Mouse (Mus musculus) layer of hippocampus, postnatal 36 days (tissue): ENCODE data around the gene Slc9a3r1. TPM values are rescaled to one million over a fixed set of nuclear protein-coding genes. Genes with fewer than 3 reads are reported as not detected.
A peak's percentile ranks its signal among the peaks of the same experiment; 100 is the strongest.

Experiments used
- DNase-seq, 2 experiments: peaks; one replicate each; pipeline ENCODE4 v3.0.0; 2022
- total RNA-seq, 2 experiments: library from RNA; stranded (reverse); gene quantifications; 2 replicates each; pipeline ENCODE4 v1.2.3; 2021

The Slc9a3r1 gene
- total RNA-seq, 2 experiments from 2014 or later: 72.1 to 73.7 TPM

DNA sequence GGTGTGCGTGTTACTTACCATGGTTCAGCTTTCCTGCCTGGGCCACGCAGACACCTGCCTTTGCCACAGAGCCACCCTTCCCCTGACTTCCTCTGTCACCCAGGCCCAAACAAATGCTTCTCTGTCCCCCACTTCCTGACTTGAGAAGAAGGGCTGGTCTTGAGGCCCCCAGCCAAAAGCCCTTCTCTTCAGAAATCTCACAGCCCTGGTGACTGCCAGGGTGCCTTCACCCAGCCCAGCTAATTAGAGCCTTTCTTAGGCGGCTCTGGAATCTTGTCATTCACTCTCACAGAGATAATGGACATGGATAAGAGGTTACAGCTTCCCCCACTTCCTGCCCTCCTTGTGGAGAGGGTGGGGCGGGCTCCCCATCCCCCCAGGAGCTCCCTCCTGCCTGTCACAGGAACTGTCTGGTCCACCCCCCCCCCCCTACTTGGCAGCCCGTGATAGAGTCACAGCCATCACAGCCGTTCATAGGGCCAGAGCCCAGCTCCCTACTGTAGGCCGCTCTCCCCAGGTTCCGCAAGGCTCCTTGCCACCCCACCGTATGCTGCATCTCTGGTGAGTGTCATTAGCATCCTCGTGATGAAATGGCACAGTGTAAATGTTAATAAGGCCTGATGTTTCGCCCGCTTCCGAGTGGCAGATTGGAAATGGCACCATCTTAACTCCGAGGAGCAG lies 63.8 kb downstream of the Slc9a3r1 start:
- DNase-seq: peak in 1 of 2 experiments; percentile 45

DNA sequence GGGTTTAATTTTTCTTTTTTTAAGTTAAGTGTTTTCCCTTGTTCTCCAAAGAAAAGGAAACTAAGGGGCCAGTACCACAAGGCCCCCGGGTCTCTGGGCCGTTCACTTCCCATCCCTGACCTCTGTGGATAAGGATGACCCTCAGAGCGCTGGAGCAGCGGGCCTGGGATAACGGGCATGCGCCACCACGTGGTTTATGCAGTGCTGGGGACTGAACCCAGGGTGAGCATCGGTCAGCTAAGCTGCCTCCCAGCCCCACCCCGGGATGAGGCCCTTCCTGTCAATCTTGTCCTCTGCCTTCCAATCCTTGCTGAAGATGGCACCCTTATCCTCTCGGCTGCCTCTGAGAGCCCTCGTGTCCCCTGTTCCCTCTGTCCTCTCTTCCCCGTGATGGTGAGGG lies 64.5 kb downstream of the Slc9a3r1 start:
- no peak for DNase-seq

DNA sequence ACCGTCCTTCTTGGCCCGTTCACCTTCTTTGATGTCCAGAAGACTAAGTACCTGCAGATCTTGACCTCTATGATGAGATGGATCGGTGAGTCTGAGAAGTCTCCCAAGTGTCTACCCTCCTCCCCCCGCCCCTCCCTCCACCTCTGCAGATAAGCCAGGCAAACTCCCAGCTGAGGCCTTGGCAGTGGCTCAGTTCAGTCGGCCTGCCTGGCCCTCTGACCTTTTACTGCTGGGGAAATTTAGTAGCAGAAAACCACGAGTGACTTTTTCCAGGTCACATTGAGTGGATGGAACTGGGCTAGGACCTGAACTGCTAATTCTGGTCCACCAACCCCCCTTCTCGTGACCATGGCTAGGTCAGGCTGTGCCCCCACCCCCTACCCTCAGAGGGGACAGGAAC lies 65.3 kb downstream of the Slc9a3r1 start:
- DNase-seq: no peak

DNA sequence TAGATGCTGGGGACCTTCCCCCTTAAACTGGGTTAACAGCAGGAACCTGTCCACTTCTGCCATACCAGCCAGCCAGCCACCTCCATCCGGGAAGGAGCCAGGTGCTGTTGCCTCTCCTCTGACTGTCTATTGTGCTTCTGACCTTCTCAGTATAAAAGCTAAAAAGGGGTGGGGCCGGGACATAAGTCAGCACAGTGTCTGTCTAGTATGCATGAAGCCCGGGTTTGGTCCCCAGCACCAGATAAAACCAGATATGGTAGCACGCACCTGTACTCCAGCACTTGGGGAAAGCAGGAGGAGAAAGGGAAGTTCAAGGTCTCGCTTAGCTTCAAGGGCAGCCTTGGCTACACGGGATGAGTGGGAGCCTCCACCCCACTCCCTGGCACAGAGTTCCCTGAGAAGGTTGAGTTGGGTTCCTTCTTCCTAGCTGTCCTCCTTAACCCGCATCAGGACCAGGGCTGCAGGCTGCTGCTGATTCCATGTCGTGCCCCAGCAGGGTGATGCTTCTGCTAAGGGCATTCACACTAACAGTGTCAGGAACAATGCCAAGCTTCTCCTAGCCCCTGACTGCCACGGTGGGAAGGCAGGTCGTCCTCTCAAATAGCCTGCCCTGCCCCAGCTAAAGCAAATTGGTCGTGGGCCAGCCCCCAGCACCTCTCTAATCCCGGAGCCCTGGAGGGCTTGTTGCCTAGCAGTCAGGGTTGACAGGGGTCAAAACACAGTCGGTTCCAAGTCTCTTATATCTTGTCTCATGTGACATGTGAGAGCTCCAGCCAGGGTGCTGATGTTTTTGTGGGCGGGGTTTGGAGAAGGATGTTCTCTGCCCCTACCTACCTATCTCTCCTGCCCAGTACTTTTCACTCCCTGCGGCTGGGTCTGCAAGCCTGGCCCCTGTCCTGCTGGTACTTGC lies 66.1 kb downstream of the Slc9a3r1 start:
- no peak for DNase-seq

Other genes starting within 250 kb of the Slc9a3r1 start
- gene Cd300lb, start 229.0 kb upstream of the Slc9a3r1 start, total RNA-seq: not detected
- not detected for gene Cd300c, start 194.2 kb upstream of the Slc9a3r1 start, total RNA-seq
- gene Cd300ld, start 173.4 kb upstream of the Slc9a3r1 start, total RNA-seq: under 1 TPM in 1 of 2 experiments, not detected in 1; 0.20 TPM
- 1 to 10 TPM; 3.3 to 3.7 TPM for gene Cd300c2, start 161.5 kb upstream of the Slc9a3r1 start, total RNA-seq
- not detected for gene Cd300ld2, start 147.1 kb upstream of the Slc9a3r1 start, total RNA-seq
- 1 to 10 TPM in 1 of 2 experiments, under 1 TPM in 1; 0.60 to 2.3 TPM for gene Cd300ld4, start 136.3 kb upstream of the Slc9a3r1 start, total RNA-seq
- gene Cd300ld5, start 125.6 kb upstream of the Slc9a3r1 start, total RNA-seq: 1 to 10 TPM in 1 of 2 experiments, not detected in 1; 1.8 TPM
- gene Cd300ld3, start 114.9 kb upstream of the Slc9a3r1 start, total RNA-seq: not detected
- not detected for gene Cd300e, start 101.2 kb upstream of the Slc9a3r1 start, total RNA-seq
- gene Rab37, start 71.9 kb upstream of the Slc9a3r1 start, total RNA-seq: 1 to 10 TPM; 2.3 to 2.7 TPM
- gene Cd300lf, start 29.3 kb upstream of the Slc9a3r1 start, total RNA-seq: under 1 TPM; 0.22 to 0.58 TPM
- 10 to 100 TPM; 16.7 to 19.1 TPM for gene Tmem104, start 24.1 kb downstream of the Slc9a3r1 start, total RNA-seq
- 10 to 100 TPM; 21.7 to 24.1 TPM for gene Nat9, start 24.5 kb downstream of the Slc9a3r1 start, total RNA-seq
- gene Grin2c, start 103.9 kb downstream of the Slc9a3r1 start, total RNA-seq: 10 to 100 TPM; 43.5 to 50.9 TPM
- gene Fdxr, start 113.7 kb downstream of the Slc9a3r1 start, total RNA-seq: 10 to 100 TPM; 20.9 to 24.2 TPM
- gene Fads6, start 134.3 kb downstream of the Slc9a3r1 start, total RNA-seq: 10 to 100 TPM; 12.9 to 13.7 TPM
- gene Otop2, start 143.8 kb downstream of the Slc9a3r1 start, total RNA-seq: under 1 TPM in 1 of 2 experiments, not detected in 1; 0.52 TPM
- gene Ush1g, start 158.7 kb downstream of the Slc9a3r1 start, total RNA-seq: under 1 TPM; 0.30 to 0.35 TPM
- gene Otop3, start 171.4 kb downstream of the Slc9a3r1 start, total RNA-seq: under 1 TPM in 1 of 2 experiments, not detected in 1; 0.22 TPM
- gene Hid1, start 204.4 kb downstream of the Slc9a3r1 start, total RNA-seq: 100 to 1,000 TPM; 106 to 109 TPM
- gene Cdr2l, start 218.6 kb downstream of the Slc9a3r1 start, total RNA-seq: 10 to 100 TPM; 25.3 to 25.7 TPM
- 100 to 1,000 TPM in 1 of 2 experiments, 10 to 100 TPM in 1; 98.1 to 105 TPM for gene Mrpl58, start 240.4 kb downstream of the Slc9a3r1 start, total RNA-seq